Mouse (Mus musculus): ENCODE measurements around the gene Ccdc85c. TPM values are rescaled to one million over a fixed set of nuclear protein-coding genes. Genes with fewer than 3 reads are reported as not detected.

Ccdc85c gene
- polyA plus RNA-seq, 1 experiment from 2014 or later = 8.2 TPM

DNA sequence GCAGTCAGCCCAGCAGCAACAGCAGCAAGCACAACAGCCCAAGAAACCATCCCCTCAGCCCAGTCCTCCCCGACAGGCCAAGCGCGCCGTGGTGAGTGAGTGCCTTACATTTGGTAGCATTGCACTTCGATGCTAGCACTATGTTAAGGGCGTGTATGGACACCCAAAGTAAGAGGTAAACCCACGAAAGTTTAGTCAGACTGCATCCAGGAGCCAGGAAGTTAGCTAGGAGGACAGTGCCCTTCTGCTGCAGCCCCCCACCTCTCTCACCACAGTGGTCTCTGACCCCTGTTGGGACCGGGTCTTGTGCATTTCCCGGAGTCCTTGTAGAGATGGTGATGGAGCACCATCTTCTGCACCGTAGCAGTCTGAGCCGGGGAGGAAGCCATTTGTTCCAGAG, 79.5 kb downstream of the Ccdc85c start:
- 93% methylated on average over 11 of the region's 11 CpGs for WGBS
- H3K27ac ChIP-seq (replicated peaks in 1 of 2; ENCODE audit: control insufficient read depth in 1 of 2, insufficient read depth in 1 of 2, low read depth in 2 of 2, low read length in 2 of 2) = no peak overlapping the region
- H3K27me3 ChIP-seq (ENCODE audit: control insufficient read depth, insufficient read depth, low read length) = no peaks in the 10 kb centered on the region
- H3K4me2 ChIP-seq (ENCODE audit: low read length) = no peak overlapping the region
- no peak overlapping the region for H3K4me3 ChIP-seq (ENCODE audit: control insufficient read depth in 1 of 2, insufficient read depth in 1 of 2, low read depth in 1 of 2, low read length in 2 of 2)
- no peak for ATAC-seq (ENCODE audit: insufficient number of reproducible peaks, insufficient read depth, low FRiP score, low read depth)
- no peak overlapping the region for H3K9ac ChIP-seq (ENCODE audit: low read length)
- H3K9me3 ChIP-seq (ENCODE audit: control insufficient read depth, low read length) = no peaks in the 10 kb centered on the region
- no peaks in the 10 kb centered on the region for H3K4me1 ChIP-seq (ENCODE audit: control insufficient read depth in 2 of 2, insufficient read depth in 2 of 2, low read length in 2 of 2)
- peaks cover 100% of the 10 kb centered on the region for H3K36me3 ChIP-seq (ENCODE audit: control insufficient read depth, insufficient read depth, low read length)

DNA sequence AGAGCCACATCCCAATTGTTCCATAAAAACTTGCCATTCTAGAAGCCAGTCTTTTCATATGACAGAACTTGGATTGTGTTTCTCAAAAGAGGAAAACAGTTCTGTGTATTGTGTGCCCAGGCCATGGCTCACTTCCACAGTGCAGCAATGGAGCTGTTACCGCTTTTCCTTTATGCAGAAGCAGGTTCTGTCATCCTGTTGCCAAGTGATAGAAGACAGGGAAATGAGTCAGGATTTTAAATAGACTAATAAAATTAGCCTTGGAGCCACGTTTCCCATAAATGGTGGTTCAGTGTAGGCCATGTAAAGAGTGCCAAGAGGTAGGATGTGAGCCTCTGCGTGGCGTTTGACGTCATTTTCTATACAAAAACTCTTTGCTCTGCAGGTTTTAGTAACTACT, 81.3 kb downstream of the Ccdc85c start:
- Histone ChIP-seq H3K9me3 (ENCODE audit: control insufficient read depth, low read length) (no peaks in the 10 kb centered on the region), H3K4me2 (ENCODE audit: low read length) (no peak overlapping the region), H3K4me1 (ENCODE audit: control insufficient read depth in 2 of 2, insufficient read depth in 2 of 2, low read length in 2 of 2) (no peaks in the 10 kb centered on the region), H3K4me3 (ENCODE audit: control insufficient read depth in 1 of 2, insufficient read depth in 1 of 2, low read depth in 1 of 2, low read length in 2 of 2) (no peak overlapping the region), H3K36me3 (ENCODE audit: control insufficient read depth, insufficient read depth, low read length) (peaks cover 100% of the 10 kb centered on the region), H3K27me3 (ENCODE audit: control insufficient read depth, insufficient read depth, low read length) (no peaks in the 10 kb centered on the region), H3K9ac (ENCODE audit: low read length) (no peak overlapping the region), H3K27ac (replicated peaks in 1 of 2; ENCODE audit: control insufficient read depth in 1 of 2, insufficient read depth in 1 of 2, low read depth in 2 of 2, low read length in 2 of 2) (peak overlapping the region in 1 of 2 experiments; percentile 36; a peak in 1 of 4 replicates)
- no peak for ATAC-seq (ENCODE audit: insufficient number of reproducible peaks, insufficient read depth, low FRiP score, low read depth)
- WGBS = 79% methylated on average over 5 of the region's 5 CpGs

DNA sequence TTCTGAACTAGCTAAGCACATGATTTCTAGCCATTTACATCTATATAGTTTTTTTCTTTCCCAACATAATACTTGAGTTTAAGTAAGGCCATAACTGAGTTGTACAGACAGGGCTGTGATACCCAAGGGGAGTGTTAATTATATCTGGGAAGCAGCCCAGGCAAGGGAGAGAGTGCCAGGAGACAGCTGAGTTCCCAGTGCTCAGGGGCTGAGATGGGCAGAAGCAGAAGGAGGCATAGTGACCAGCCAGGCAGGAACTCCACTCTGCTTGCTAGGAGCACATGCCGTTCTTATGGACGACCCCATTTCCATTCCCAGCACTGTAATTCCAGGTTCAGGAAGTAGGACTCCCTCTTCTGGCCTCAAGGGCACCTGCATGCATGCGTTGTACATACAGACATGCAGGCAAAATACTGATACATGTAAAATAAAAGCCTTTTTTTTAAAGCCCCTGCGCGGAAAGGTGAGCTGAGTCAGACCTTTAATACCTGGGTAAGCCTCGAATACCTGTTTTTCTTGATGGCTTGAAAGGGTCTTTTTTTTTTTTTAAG, 87.6 kb downstream of the Ccdc85c start:
- Histone ChIP-seq H3K9ac (ENCODE audit: low read length) (no peak overlapping the region), H3K36me3 (ENCODE audit: control insufficient read depth, insufficient read depth, low read length) (peaks cover 97% of the 10 kb centered on the region)
- 88% methylated on average over 6 of the region's 6 CpGs for WGBS

DNA sequence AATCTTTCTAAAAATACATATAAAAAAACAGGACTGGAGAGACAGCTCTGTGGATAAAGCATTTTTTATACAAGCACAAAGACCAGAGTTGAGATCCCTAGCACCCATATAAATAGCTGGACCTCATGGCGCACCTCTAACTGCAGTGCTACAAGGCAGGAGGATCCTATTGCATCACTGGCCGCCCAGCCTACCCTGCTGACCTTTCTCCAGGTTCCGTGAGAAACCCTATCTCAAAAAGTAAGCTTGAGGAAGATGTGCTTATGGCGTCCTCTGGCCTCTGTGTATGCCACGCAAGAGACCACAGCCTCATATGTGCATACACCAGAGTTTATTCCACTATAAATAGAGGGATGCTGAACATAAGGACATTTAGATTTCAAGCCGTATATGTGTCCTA, 93.5 kb downstream of the Ccdc85c start:
- H3K4me3 ChIP-seq (ENCODE audit: control insufficient read depth in 1 of 2, insufficient read depth in 1 of 2, low read depth in 1 of 2, low read length in 2 of 2) = no peak overlapping the region
- H3K4me2 ChIP-seq (ENCODE audit: low read length) = no peak overlapping the region
- no peak overlapping the region for H3K9ac ChIP-seq (ENCODE audit: low read length)
- H3K9me3 ChIP-seq (ENCODE audit: control insufficient read depth, low read length) = no peaks in the 10 kb centered on the region
- WGBS = 94% methylated on average over 6 of the region's 6 CpGs
- no peak overlapping the region for H3K27ac ChIP-seq (replicated peaks in 1 of 2; ENCODE audit: control insufficient read depth in 1 of 2, insufficient read depth in 1 of 2, low read depth in 2 of 2, low read length in 2 of 2)
- ATAC-seq (ENCODE audit: insufficient number of reproducible peaks, insufficient read depth, low FRiP score, low read depth) = no peak
- H3K4me1 ChIP-seq (ENCODE audit: control insufficient read depth in 2 of 2, insufficient read depth in 2 of 2, low read length in 2 of 2) = peaks cover 0 to 21% of the 10 kb centered on the region in 2 experiments; a peak in 3 of 4 replicates
- peaks cover 48% of the 10 kb centered on the region for H3K36me3 ChIP-seq (ENCODE audit: control insufficient read depth, insufficient read depth, low read length)
- no peaks in the 10 kb centered on the region for H3K27me3 ChIP-seq (ENCODE audit: control insufficient read depth, insufficient read depth, low read length)

More for the DNA sequence above, 87.6 kb downstream of the Ccdc85c start:
- Histone ChIP-seq H3K4me2 (ENCODE audit: low read length) (no peak overlapping the region), H3K27ac (replicated peaks in 1 of 2; ENCODE audit: control insufficient read depth in 1 of 2, insufficient read depth in 1 of 2, low read depth in 2 of 2, low read length in 2 of 2) (no peak overlapping the region), H3K9me3 (ENCODE audit: control insufficient read depth, low read length) (no peaks in the 10 kb centered on the region), H3K27me3 (ENCODE audit: control insufficient read depth, insufficient read depth, low read length) (no peaks in the 10 kb centered on the region), H3K4me3 (ENCODE audit: control insufficient read depth in 1 of 2, insufficient read depth in 1 of 2, low read depth in 1 of 2, low read length in 2 of 2) (no peak overlapping the region), H3K4me1 (ENCODE audit: control insufficient read depth in 2 of 2, insufficient read depth in 2 of 2, low read length in 2 of 2) (no peaks in the 10 kb centered on the region)
- ATAC-seq (ENCODE audit: insufficient number of reproducible peaks, insufficient read depth, low FRiP score, low read depth) = no peak

DNA sequence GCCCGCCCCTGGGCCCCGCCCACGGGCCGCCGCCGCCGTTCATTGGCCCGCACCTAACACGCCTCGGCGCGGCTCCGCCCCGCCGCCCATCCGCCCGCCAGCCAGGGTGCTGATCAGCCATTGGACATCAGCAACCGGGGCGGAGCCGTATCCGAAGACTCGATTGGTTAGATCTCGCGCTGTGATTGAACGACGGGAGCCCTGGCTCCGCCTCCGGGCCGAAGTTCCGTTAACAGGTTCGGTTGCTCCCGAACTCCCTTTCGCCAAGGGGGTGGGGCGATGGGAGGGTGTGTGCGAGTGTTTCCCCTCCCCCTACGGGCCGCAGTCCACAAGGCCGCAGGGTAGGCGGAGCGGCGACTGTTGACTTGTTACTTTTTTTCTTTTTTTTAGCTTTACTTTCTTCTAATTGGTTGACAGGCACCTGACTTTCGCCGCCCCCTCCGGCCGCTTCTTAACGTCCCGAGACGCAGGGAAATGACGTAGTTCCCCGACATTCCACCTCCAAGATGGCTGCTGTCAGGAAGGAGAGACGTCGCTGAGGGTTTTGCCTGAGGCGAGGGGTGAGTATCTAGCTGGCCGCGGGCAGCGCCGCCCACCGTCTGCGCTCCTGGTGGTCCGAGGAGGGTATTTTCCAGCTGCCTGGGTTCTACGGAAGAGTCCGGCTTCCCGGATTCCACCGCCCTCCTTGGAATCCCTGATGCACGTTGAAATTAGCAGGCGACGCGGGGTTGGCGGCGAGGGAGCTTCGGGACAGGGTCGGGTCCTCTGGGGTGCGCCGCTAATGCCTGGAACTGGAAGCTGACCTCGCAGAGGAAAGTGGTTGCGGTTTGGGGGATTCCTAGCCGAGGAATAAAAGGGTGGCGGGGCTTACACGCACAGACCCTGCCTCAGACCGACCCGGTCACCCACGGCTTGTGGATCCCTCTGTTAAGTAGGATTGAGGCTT, 95.6 kb downstream of the Ccdc85c start, which contains the start of gene Ccnk:
Ccnk (plus strand) TSS at position 259 of the 946 bp plus-strand sequence.
- Histone ChIP-seq H3K4me1 (ENCODE audit: control insufficient read depth in 2 of 2, insufficient read depth in 2 of 2, low read length in 2 of 2) (peaks cover 0 to 30% of the 10 kb centered on the region in 2 experiments; a peak in 3 of 4 replicates), H3K4me2 (ENCODE audit: low read length) (peak within 1 kb of the TSS; percentile 78)
- under 1% methylated on average over 65 of the region's 82 CpGs for WGBS

DNA sequence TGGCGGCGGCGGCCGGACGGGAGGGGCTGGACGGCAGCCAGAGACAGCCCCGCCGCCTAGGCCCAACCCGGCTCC, 96.1 kb downstream of the Ccdc85c start, which contains the start of gene Setd3:
Setd3 (minus strand) TSS at position 69 of the 75 bp plus-strand sequence.
- ATAC-seq (ENCODE audit: insufficient number of reproducible peaks, insufficient read depth, low FRiP score, low read depth) = no peak
- Histone ChIP-seq H3K36me3 (ENCODE audit: control insufficient read depth, insufficient read depth, low read length) (peaks cover 25% of the 10 kb centered on the region), H3K4me2 (ENCODE audit: low read length) (peak within 1 kb of the TSS; percentile 78), H3K9ac (ENCODE audit: low read length) (peak within 1 kb of the TSS; percentile 97), H3K9me3 (ENCODE audit: control insufficient read depth, low read length) (no peaks in the 10 kb centered on the region), H3K4me1 (ENCODE audit: control insufficient read depth in 2 of 2, insufficient read depth in 2 of 2, low read length in 2 of 2) (peaks cover 0 to 30% of the 10 kb centered on the region in 2 experiments; a peak in 3 of 4 replicates), H3K4me3 (ENCODE audit: control insufficient read depth in 1 of 2, insufficient read depth in 1 of 2, low read depth in 1 of 2, low read length in 2 of 2) (peak within 1 kb of the TSS; percentile 78 to 99), H3K27ac (replicated peaks in 1 of 2; ENCODE audit: control insufficient read depth in 1 of 2, insufficient read depth in 1 of 2, low read depth in 2 of 2, low read length in 2 of 2) (peak within 1 kb of the TSS; percentile 73 to 93), H3K27me3 (ENCODE audit: control insufficient read depth, insufficient read depth, low read length) (no peaks in the 10 kb centered on the region)
- 2% methylated on average over 7 of the region's 9 CpGs for WGBS

More for the DNA sequence above, 95.6 kb downstream of the Ccdc85c start, which contains the start of gene Ccnk:
- Histone ChIP-seq H3K27me3 (ENCODE audit: control insufficient read depth, insufficient read depth, low read length) (no peaks in the 10 kb centered on the region), H3K36me3 (ENCODE audit: control insufficient read depth, insufficient read depth, low read length) (peaks cover 30% of the 10 kb centered on the region), H3K4me3 (ENCODE audit: control insufficient read depth in 1 of 2, insufficient read depth in 1 of 2, low read depth in 1 of 2, low read length in 2 of 2) (peak within 1 kb of the TSS; percentile 78 to 99), H3K9ac (ENCODE audit: low read length) (peak within 1 kb of the TSS; percentile 97), H3K27ac (replicated peaks in 1 of 2; ENCODE audit: control insufficient read depth in 1 of 2, insufficient read depth in 1 of 2, low read depth in 2 of 2, low read length in 2 of 2) (peak within 1 kb of the TSS; percentile 73 to 93), H3K9me3 (ENCODE audit: control insufficient read depth, low read length) (no peaks in the 10 kb centered on the region)
- peak; percentile 97 for ATAC-seq (ENCODE audit: insufficient number of reproducible peaks, insufficient read depth, low FRiP score, low read depth)

DNA sequence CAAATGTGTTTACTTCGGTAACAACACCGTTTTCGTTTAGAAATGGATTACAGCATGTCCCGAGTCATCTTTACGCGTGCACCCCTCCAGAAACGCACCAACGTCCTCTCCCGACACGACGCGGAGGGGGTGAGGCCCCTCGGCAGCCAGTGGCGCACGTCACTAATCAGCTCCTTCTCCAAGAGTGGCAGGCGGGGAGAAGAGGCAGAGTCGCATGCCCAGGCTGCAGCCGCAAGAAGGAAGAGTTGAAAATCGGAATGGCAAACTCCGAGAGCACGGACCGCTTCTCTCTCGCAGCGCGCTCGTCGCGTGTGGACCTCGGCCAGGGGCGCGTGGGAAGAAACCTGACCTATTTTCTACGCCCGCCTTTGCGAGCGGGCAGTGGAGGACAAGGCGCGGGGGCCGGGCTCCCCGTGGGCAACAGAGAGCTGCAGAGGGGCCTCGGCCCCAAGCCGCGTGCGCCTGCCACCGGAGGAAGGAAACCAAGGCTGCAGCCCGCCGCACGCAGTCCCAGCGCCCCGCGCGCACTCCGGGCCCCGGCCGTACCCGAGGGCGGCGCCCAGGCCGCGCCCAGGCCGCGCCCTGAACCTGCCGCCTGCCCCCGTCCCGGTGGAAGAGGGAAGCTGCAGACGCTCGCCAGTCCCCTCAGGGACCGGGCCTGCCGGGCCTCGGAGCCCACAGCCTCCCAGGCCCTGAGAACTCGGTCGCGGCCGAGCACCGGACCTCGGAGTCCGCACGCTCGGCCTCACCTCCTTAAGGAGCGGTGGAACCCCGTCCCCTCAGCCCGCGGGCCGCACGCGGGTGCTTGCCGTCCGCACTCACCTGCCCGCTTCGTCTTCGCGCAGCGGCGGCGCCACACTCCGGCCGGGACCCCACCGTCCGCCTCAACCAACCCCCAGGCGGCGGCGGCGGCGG, 96.6 kb downstream of the Ccdc85c start:
- Histone ChIP-seq H3K27me3 (ENCODE audit: control insufficient read depth, insufficient read depth, low read length) (no peaks in the 10 kb centered on the region), H3K9ac (ENCODE audit: low read length) (peak overlapping the region; percentile 97), H3K4me1 (ENCODE audit: control insufficient read depth in 2 of 2, insufficient read depth in 2 of 2, low read length in 2 of 2) (peaks cover 0 to 30% of the 10 kb centered on the region in 2 experiments; a peak in 3 of 4 replicates), H3K36me3 (ENCODE audit: control insufficient read depth, insufficient read depth, low read length) (peaks cover 20% of the 10 kb centered on the region), H3K9me3 (ENCODE audit: control insufficient read depth, low read length) (no peaks in the 10 kb centered on the region), H3K4me3 (ENCODE audit: control insufficient read depth in 1 of 2, insufficient read depth in 1 of 2, low read depth in 1 of 2, low read length in 2 of 2) (peak overlapping the region; percentile 77 to 99), H3K4me2 (ENCODE audit: low read length) (peak overlapping the region; percentile 78), H3K27ac (replicated peaks in 1 of 2; ENCODE audit: control insufficient read depth in 1 of 2, insufficient read depth in 1 of 2, low read depth in 2 of 2, low read length in 2 of 2) (peak overlapping the region; percentile 69 to 93)
- WGBS = under 1% methylated on average over 94 of the region's 103 CpGs
- ATAC-seq (ENCODE audit: insufficient number of reproducible peaks, insufficient read depth, low FRiP score, low read depth) = peak; percentile 27

All from heart, embryonic 14.5 days (tissue).